Mouse (Mus musculus): ENCODE results near the gene Atat1.
"Not testable (repeated sequence)": the region's sequence is repeated elsewhere in the genome, so short reads cannot be mapped to it uniquely, and the experiment has no call there.

Atat1 gene

GRCm38 (mm10) chr17:35909919-35910369 lies at the start of gene Atat1:
Gene Atat1, minus strand, starts transcription at chr17:35910075.
- DNase-seq (ENCODE audit: inconsistent age in 2 of 2, low spot score in 1 of 2): peak; percentile 96 to 99

DNA sequence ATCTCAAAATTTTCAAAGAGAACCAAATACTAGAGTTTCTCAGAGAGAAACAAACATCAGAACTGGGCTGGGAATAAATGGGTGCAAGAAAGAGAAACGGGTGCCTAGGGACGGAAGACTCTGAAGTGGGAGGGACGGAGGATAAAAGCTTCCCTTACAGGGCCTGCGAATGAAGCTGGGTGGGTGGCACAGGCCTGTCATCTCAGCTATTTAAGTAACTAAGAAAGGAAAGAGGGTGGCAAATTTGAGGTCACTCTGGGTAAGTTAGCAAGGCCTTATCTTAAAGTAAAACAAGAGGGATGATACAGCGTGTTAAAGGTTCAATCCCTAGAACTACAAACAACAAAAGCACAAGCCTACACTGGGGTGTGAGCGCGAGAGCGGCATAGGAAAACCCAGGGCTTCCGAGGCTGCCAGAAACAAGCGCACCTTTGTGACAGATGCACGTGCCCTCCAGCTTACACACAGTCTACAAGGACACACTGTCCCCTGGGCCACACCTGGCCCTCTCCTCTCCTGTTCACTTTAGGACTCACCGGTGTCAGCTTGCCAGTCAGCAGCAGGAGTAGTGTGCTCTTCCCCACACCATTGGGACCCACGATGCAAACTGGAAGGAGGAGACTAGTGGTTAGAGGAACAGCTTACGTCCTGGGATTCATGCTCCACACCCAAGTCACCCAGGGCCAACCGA lies 48.8 kb upstream of the Atat1 start:
- DNase-seq (ENCODE audit: inconsistent age in 2 of 2, low spot score in 1 of 2): no peak

DNA sequence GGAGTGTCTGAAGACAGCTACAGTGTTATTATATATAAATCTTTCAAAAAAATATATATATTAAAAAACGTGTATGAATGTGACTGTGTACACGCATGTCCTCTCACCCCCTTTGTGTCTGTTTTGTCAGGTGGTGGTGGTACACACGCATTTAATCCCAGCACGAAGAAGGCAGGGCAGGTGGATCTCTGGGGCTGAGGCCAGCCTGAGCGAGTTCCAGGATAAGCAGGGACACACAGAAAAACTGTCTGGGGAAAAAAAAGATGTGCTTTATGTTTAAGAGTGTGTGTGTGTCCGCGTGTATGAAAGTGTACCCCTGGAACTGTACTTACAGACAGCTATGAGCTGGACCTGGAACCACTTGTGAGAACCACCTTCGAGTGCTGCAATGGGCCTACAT lies 44.8 kb upstream of the Atat1 start:
- DNase-seq (ENCODE audit: inconsistent age in 2 of 2, low spot score in 1 of 2): no peak

DNA sequence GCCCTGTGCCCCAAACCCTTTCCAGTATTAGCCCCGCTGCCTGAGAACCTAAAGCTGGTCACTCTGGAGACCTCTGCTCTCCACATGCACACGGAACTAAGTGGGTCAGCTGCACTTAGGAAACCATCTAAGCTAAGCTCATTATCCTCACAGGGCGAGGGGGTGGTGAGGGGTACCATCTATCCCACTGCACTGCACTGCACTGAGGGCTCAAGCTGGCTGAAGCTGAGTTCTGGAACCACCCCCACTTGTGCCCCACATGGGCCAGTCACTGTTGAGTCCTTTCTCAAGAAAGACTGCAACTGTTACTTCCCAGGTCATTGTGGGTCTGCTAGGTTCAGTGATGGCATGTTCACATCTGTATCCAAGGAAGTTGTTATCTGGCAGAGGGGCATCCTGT lies 42.7 kb upstream of the Atat1 start:
- DNase-seq (ENCODE audit: inconsistent age in 2 of 2, low spot score in 1 of 2): not testable (repeated sequence)

GRCm38 (mm10) chr17:35950946-35951345 lies 41.1 kb upstream of the Atat1 start:
- not testable (repeated sequence) for DNase-seq (ENCODE audit: inconsistent age in 2 of 2, low spot score in 1 of 2)

GRCm38 (mm10) chr17:35939941-35940340 lies 30.1 kb upstream of the Atat1 start:
- DNase-seq (ENCODE audit: inconsistent age in 2 of 2, low spot score in 1 of 2): no peak

- DNase-seq (ENCODE audit: inconsistent age in 2 of 2, low spot score in 1 of 2): no peak
These were observed 29.2 kb upstream of the Atat1 start for GRCm38 (mm10) chr17:35939108-35939507.

DNA sequence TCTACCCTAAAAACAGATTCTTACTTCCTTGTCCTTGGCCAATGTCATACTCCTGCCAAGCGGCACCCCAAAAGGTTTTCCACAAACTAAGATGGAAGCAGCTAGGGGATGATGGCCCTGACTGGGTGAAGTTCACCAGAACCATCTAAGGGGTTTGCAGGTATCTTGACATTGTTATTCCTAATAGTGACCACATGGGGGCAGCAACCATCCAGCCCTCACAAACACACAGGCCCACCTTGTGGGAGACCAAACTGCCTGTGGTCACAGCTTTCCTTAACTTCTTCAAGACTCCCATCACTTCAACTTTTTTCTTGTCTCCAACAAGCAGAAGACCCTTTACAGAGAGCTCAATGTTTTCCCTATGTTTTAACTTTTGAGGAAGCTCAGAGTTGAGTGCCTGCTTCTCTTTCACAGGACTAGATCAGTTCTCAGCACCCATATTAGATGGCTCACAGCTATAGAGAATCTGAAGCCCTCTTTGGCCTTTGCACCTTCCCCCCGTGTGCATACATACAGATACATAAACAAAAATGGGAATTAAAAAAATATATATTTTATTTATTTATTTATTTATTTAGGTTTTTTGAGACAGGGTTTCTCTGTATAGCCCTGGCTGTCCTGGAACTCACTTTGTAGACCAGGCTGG lies 27.9 kb upstream of the Atat1 start:
- DNase-seq (ENCODE audit: inconsistent age in 2 of 2, low spot score in 1 of 2): peak; percentile 49 to 79

DNA sequence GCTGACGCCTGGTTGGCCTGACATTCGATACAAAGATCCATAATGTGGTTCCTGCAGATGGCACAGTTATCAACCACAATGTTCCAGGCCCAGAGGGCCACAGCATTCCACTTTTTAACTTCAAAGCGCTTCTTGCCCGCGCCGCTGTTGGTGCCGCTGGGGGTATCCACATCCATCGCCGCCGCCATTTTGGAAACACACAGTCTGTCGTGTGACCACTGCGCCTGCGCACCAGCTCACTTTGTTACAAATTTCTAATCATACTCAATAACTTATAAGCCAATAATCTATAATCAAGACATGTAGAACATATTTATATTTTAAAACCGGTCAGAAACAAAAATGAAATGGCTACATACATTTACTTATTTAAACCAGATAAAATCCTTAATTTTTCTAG lies 25.9 kb upstream of the Atat1 start:
- DNase-seq (ENCODE audit: inconsistent age in 2 of 2, low spot score in 1 of 2): not testable (repeated sequence)

DNA sequence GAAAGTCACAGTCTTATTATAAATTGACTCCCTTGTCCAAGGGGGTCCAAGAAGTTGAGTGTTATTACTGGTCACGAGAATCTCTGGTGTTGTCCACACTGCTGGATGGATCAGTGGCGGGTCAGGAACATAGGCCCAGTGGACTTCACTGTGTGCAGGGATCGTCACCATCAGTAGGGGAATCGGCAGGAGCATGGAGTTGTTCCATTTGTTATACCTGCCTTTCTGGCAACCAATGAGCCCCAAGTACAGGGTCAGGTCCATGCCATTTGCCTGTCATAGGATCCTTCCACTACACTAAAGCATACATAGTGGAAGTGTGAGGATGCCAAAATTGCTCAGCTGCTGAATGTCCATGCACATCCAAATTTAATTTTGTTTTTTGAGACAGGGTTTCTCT lies 22.7 kb upstream of the Atat1 start:
- DNase-seq (ENCODE audit: inconsistent age in 2 of 2, low spot score in 1 of 2): peak in 1 of 2 experiments; percentile 17

DNA sequence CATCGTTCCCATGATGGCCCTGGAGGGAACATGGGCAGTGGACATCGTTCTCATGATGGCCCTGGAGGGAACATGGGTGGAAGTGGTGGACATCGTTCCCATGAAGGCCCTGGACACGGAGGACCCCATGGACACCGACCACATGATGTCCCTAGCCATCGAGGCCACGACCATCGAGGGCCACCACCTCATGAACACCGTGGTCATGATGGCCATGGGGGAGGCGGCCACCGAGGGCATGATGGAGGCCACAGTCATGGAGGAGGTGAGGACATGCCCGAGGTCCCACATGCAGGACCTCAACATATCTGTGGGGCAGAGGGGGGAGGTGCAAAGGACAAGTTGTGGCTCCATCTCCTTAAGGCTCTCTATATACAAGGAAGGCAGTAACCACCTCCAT lies 20.8 kb upstream of the Atat1 start:
- no peak for DNase-seq (ENCODE audit: inconsistent age in 2 of 2, low spot score in 1 of 2)

GRCm38 (mm10) chr17:35929534-35929933 lies 19.7 kb upstream of the Atat1 start:
- no peak for DNase-seq (ENCODE audit: inconsistent age in 2 of 2, low spot score in 1 of 2)

DNA sequence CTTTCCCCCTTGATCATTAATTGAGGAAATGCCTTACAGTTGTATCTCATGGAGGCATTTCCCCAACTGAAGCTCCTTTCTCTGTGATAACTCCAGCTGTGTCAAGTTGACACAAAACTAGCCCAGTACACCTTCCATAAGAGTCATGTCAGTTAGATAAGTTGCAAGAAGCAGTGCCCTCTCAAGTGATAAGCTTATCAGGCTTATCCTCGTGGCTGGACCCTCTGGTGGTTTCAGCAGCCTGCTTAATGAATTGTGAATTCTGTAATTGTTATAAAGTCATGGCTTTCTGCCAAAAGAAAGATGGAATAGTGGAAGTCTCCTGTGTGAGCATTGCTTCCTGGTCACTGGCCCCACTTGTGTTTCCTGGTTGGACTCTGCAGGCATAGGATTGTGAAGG lies 17.6 kb upstream of the Atat1 start:
- DNase-seq (ENCODE audit: inconsistent age in 2 of 2, low spot score in 1 of 2): no peak

GRCm38 (mm10) chr17:35923281-35923680 lies 13.4 kb upstream of the Atat1 start:
- no peak for DNase-seq (ENCODE audit: inconsistent age in 2 of 2, low spot score in 1 of 2)

DNA sequence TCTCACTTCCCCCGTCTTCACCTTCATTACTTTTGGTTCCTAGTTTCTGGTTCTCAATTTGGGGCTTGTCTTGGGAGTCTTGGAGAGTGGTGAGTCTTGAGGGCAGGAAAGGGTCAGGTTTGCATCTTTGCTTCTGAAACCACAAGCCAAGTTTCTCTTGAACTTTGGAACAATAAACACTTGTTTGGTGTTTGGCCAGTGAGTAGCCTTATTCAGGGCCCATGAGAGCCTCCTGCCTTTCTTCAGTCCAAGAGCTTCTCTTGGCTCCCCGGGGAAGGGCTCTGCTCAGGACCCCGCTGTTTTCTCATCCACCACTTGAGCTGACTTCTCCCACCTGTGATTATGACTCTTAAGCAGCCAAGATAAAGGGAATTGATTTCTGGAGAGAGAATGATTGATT lies 12.7 kb upstream of the Atat1 start:
- DNase-seq (ENCODE audit: inconsistent age in 2 of 2, low spot score in 1 of 2): no peak

- no peak for DNase-seq (ENCODE audit: inconsistent age in 2 of 2, low spot score in 1 of 2)
These were observed 11.8 kb upstream of the Atat1 start for GRCm38 (mm10) chr17:35921710-35922109.

GRCm38 (mm10) chr17:35920862-35921562 lies 11.1 kb upstream of the Atat1 start:
- DNase-seq (ENCODE audit: inconsistent age in 2 of 2, low spot score in 1 of 2): peak in 1 of 2 experiments; percentile 77

GRCm38 (mm10) chr17:35920384-35920783 lies 10.5 kb upstream of the Atat1 start:
- DNase-seq (ENCODE audit: inconsistent age in 2 of 2, low spot score in 1 of 2): peak in 1 of 2 experiments; percentile 58

DNA sequence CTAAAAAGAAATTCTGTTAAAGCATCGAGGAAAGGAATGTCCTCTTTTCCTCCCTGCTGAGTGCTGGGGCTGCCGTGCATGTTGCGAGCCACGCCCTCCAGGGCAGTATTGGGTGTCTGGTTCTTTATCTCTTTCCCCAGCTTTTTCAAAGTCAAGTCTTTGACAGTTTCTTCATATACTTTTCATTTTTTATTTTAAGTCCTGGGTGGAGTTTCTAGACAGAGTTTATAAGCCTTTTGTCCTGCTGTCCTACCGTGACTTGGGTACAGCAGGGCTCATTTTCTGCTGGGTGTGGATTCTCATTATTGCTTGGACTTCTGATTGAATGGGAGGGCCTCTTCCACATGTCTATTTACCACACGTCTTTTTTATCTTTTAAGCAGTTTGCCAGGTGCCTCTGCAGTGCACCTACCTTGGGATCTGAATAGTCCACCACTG lies 10.0 kb upstream of the Atat1 start:
- peak in 1 of 2 experiments; percentile 67 for DNase-seq (ENCODE audit: inconsistent age in 2 of 2, low spot score in 1 of 2)

DNA sequence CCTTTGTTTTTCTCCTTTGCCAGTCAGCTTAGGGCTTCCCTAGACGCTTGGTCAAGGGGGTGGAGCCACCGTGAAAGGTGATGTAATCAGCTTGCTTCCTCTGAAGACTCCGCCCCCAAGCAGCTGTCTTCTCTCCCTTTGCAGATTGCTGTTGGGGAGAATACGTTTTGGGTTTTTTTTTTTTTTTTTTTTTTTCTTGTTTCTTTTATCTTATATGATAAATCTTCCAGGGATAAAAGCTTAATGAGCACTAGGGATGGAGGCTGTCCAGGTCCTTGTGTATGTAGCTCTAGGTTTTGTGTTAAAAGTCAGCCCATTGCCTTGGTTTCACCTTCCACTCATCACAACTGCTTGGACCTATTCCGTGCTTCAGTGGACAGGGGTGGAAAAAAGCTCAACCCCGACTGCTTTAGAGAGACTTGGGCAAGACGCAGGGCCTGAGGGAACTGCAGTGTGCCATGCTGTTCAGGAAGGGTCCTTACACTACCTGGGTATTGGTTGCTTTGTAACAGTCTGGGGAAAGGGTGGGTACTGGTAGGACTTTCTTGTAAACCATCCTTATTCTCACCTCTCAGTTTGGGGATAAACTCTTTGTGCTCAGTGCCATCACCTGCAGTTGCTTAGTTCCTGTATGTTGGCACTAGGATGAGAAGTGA lies 9.3 kb upstream of the Atat1 start:
- DNase-seq (ENCODE audit: inconsistent age in 2 of 2, low spot score in 1 of 2): peak; percentile 97 to 98

DNA sequence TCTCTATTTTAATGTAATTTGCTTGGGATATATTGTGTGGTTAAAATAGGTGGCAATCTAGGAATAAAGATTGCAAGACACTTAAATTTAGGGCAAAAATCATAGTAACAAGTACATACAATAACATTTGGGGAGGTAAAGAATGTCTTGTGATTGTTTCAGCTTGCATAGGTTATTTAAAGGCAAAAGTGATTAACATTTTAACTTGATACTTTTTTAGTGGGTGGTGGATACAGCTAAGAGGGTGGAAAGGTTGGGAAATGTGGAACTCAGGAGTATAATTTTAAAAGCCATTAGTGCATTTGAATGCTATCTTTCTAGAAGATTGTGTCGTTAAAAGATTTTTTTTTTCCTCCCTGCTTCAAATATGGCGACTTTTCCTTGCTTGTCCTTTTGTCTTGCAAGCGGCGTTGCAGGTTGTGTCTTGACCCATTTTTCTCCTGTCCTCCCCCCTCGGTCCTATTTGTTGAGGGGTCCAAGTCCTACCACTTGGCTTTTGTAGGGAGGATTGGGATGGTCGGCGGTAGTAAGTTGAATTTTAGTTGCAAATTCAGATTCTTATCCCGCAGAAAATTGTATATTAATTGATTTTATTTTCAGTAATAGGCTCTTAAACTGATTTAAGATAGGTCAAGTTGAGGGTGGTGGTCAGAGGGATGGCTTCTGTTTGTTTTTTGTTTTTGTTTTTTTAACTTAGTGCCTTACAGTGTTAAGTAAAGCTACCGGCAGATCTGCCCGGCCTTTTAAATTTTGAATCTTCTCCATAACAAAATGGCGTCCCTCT lies 8.6 kb upstream of the Atat1 start:
- peak; percentile 53 to 89 for DNase-seq (ENCODE audit: inconsistent age in 2 of 2, low spot score in 1 of 2)
